Mouse (Mus musculus) embryonic facial prominence, embryonic 12.5 days (tissue): ENCODE measurements around the gene Ttc8. TPM values are rescaled to one million over a fixed set of nuclear protein-coding genes. Genes with fewer than 3 reads are reported as not detected.

Experiments
- ATAC-seq: fragments of 200-750 bp; cut with Nextera tagmentation; 2 replicates; pipeline ENCODE4 v1.8.0; 2017; ENCODE audit not compliant: insufficient number of reproducible peaks, insufficient read depth, low FRiP score, low TSS enrichment
- H3K27ac ChIP-seq: fragments of 300-500 bp; sonication (generic); 2 replicates; pipeline ENCODE4 v1.5.1; 2016; ENCODE audit warnings: mild to moderate bottlenecking
- H3K27me3 ChIP-seq: fragments of 300-500 bp; sonication (generic); 2 replicates; pipeline ENCODE4 v1.6.1; 2016; ENCODE audit warnings: mild to moderate bottlenecking, moderate library complexity
- H3K36me3 ChIP-seq: fragments of 300-500 bp; sonication (generic); 2 replicates; pipeline ENCODE4 v1.6.1; 2016; ENCODE audit warnings: mild to moderate bottlenecking
- H3K4me1 ChIP-seq: fragments of 300-500 bp; sonication (generic); 2 replicates; pipeline ENCODE4 v1.6.1; 2016
- H3K4me2 ChIP-seq: fragments of 300-500 bp; sonication (generic); replicated peaks from 2 replicates; pipeline ENCODE4 v1.6.1; 2016; ENCODE audit warnings: mild to moderate bottlenecking, moderate library complexity
- H3K4me3 ChIP-seq: fragments of 300-500 bp; sonication (generic); 2 replicates; pipeline ENCODE4 v1.5.1; 2016; ENCODE audit warnings: mild to moderate bottlenecking
- H3K9ac ChIP-seq: fragments of 300-500 bp; sonication (generic); 2 replicates; pipeline ENCODE4 v1.6.1; 2016; ENCODE audit warnings: mild to moderate bottlenecking, moderate library complexity
- H3K9me3 ChIP-seq: fragments of 300-500 bp; sonication (generic); 2 replicates; pipeline ENCODE4 v1.6.1; 2016; ENCODE audit warnings: mild to moderate bottlenecking, moderate library complexity
- WGBS: fragments of 180-500 bp; shearing (Covaris S2); methylation state at CpG from one replicate; pipeline ENCODE4 v1.1.7; 2016; 5-methylcytosine and 5-hydroxymethylcytosine counted together
- polyA plus RNA-seq: library from polyadenylated mRNA; unstranded; fragments of >200 nt; fragmentation: Nextera tagmentation; extraction: Ambion mirVana; gene quantifications from 2 replicates; pipeline ENCODE4 v1.2.1, GENCODE M21; 2016

Gene Ttc8
- polyA plus RNA-seq = 36.8 and 39.5 TPM in 2 replicates

DNA sequence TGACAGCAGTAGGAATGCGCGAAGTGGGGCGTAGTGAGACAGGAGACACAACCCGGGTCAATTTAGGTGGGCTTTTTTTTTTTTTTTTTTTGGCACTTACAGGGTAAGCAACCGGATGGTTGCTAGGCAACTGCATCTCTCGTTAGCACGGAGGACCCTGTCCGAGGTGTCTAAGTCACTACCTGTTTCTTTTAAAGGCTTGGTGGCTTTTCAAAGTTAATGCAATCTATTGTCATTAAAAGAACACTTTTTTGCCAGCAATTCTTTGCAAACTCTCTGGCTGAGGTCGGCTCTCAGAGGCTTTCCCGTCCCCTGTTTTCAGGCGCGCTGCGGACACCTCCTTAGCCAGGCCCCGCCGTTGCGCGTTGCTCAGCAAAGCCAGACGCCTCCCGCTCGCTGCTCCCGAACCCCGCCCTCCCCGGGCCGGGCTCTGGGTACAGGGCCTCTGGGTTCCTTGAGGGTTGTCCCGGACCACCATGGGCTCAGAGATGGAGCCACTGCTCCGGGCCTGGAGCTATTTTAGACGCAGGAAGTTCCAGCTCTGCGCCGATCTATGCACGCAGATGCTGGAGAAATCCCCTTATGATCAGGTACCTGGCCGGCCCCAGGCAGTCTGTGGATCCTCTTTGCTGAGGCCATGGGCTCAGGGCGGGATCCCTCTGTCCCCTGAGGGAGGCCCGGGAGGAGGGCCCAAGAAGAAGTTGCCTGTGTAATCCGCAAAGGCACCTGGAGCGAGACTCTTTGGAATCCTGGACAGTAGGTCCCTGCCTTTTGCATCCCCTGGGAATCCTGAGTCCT, at the start of gene Ttc8:
TSS of gene Ttc8 (plus strand) at position 381 of the 798 bp plus-strand sequence.
- Histone ChIP-seq H3K27me3 (no peaks in the 10 kb centered on the region), H3K36me3 (no peaks in the 10 kb centered on the region), H3K27ac (peak within 1 kb of the TSS; percentile 82), H3K4me1 (0 out of 2 replicates have a peak, but pooled peaks cover 6% of the 10 kb centered on the region), H3K9me3 (no peaks in the 10 kb centered on the region), H3K9ac (peak within 1 kb of the TSS; percentile 84), H3K4me2 (peak within 1 kb of the TSS; percentile 76), H3K4me3 (peak within 1 kb of the TSS; percentile 71)
- peak; percentile 96 for ATAC-seq
- WGBS = under 1% methylated on average over 35 of the region's 35 CpGs

DNA sequence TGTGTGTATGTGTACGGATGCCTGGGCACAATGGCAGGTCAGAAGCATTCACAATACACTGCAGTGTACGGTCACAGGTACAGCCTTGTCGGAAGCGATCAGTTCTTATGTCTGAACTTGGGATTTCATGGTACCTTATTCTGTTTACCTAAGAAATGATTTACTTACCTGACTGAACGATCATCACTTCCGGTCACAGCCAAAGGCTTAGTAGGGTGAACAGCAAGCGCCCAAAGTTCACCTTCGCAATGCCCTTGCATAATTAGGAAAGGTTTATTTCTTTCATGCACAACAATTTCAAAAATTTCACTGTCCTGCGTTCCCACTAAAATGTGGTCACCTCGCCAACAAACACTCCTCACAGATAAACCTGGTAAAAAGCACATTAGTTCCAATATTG, 47.5 kb upstream of the Ttc8 start:
- 90% methylated on average over 10 of the region's 10 CpGs for WGBS
- H3K4me3 ChIP-seq = no peak overlapping the region

DNA sequence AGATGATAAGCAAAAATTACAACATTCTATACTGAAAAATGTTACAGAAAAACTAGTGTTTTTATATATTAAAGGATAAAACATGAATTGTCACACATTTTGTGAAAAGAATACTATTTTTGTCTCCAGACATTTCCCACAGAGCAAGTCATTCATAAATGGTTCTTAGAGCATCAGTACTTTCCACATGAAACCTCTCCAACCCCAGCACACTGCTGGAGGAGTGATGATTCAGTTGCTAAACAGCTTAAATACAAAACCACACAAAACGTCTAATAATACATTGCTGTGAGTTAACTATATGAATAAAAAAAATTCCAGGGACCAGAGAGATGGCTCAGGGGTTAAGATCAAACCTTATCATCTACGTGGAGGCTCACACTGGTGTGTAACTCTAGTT, 45.2 kb upstream of the Ttc8 start:
- ATAC-seq = no peak
- 61% methylated on average over 2 of the region's 2 CpGs for WGBS
- Histone ChIP-seq H3K27ac (no peak overlapping the region), H3K9ac (no peak overlapping the region), H3K27me3 (no peaks in the 10 kb centered on the region), H3K9me3 (no peaks in the 10 kb centered on the region), H3K4me2 (no peak overlapping the region), H3K4me3 (no peak overlapping the region), H3K36me3 (no peaks in the 10 kb centered on the region), H3K4me1 (no peaks in the 10 kb centered on the region)

More for the DNA sequence above, 47.5 kb upstream of the Ttc8 start:
- no peaks in the 10 kb centered on the region for H3K36me3 ChIP-seq
- no peak overlapping the region for H3K9ac ChIP-seq
- H3K4me2 ChIP-seq = no peak overlapping the region
- no peaks in the 10 kb centered on the region for H3K4me1 ChIP-seq
- H3K9me3 ChIP-seq = no peaks in the 10 kb centered on the region
- ATAC-seq = no peak
- no peak overlapping the region for H3K27ac ChIP-seq
- H3K27me3 ChIP-seq = no peaks in the 10 kb centered on the region

DNA sequence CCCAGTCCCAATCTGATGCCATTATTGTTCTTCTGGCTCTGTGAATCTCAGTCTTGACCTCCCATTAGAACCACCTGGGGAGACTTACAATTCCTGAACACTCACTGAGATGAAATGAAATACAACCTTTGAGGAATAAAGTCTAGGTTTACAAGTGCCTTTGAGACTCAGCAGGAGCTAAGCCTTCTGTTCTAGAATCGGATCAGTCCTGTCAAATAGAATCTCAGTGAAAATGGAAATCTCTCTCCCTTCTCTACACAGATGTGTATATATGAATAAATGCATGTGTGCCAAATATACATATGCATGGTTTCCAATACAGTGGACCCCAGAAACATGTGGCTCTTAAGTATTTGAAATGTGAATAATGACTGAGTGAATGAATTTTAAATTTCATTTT, 41.7 kb upstream of the Ttc8 start:
- H3K4me2 ChIP-seq = no peak overlapping the region
- H3K4me1 ChIP-seq = no peaks in the 10 kb centered on the region
- no peak overlapping the region for H3K27ac ChIP-seq
- no peak overlapping the region for H3K4me3 ChIP-seq
- H3K36me3 ChIP-seq = no peaks in the 10 kb centered on the region
- ATAC-seq = no peak
- no peaks in the 10 kb centered on the region for H3K9me3 ChIP-seq
- H3K27me3 ChIP-seq = no peaks in the 10 kb centered on the region
- H3K9ac ChIP-seq = no peak overlapping the region
- WGBS = 65% methylated on average over 1 of the region's 1 CpGs

DNA sequence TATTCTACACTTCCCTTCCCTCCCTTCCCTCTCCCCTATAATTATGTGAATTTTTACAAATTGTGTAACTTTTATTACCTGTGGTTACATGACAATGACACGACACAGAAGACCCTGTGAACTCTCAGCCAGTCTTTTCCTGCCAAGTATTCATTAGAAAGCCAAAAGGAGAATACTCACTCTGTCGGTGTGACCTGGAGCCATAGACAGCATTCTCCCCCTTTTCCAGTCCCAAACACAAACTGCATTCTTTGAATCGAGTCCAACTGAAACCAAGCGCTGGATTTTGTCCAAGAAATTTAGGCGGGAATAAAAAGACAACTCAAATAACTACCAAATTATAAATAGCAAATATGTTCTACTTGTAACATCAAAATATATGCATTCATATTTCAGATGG, 38.6 kb upstream of the Ttc8 start:
- Histone ChIP-seq H3K36me3 (no peaks in the 10 kb centered on the region), H3K4me2 (no peak overlapping the region), H3K9me3 (no peaks in the 10 kb centered on the region), H3K27me3 (no peaks in the 10 kb centered on the region), H3K4me1 (no peaks in the 10 kb centered on the region), H3K27ac (no peak overlapping the region), H3K9ac (no peak overlapping the region), H3K4me3 (no peak overlapping the region)
- ATAC-seq = no peak
- 68% methylated on average over 5 of the region's 5 CpGs for WGBS

DNA sequence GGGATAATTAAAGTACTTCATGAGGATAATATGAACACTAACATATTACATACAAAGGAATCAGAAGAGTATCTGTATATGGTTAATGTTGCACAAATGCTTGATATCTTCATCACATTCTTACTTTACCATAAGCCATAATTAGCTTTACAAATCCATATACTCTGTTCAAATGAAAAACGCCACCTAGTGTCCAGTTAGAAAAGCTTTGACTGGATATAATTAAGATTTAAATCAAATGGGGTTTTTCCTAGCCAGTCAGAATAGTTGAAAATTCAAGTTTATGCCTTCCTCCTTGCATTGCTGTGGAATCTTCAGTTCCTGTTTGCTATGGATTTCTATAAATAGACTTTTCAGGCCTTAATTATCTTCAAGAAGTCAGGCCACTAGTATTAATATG, 35.9 kb upstream of the Ttc8 start:
- WGBS = 6% methylated on average over 1 of the region's 1 CpGs
- no peak for ATAC-seq
- Histone ChIP-seq H3K4me1 (no peaks in the 10 kb centered on the region), H3K36me3 (no peaks in the 10 kb centered on the region), H3K27me3 (no peaks in the 10 kb centered on the region), H3K9me3 (no peaks in the 10 kb centered on the region), H3K4me2 (no peak overlapping the region), H3K27ac (no peak overlapping the region), H3K4me3 (no peak overlapping the region), H3K9ac (no peak overlapping the region)

DNA sequence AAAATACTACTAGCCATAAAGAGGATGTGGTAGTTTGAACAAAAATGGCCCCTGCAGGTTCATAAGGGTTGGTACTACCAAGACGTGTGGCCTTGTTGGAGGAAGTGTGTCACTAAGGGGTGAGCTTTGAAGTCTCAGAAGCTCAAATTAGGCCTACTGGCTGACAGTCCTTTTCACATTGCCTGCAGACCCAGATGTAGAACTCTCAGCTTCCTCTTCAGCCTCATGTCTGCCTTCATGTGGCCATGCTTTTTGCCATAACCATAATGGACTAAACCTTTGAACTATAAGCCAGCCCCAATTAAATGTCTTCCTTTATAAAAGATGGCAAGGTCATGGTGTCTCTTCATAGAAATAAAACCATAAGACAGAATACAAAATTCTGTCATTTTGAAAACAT, 23.6 kb upstream of the Ttc8 start:
- no peak overlapping the region for H3K4me2 ChIP-seq
- H3K27ac ChIP-seq = no peak overlapping the region
- peaks cover 5% of the 10 kb centered on the region; the same call in 1 of the 2 replicates for H3K4me1 ChIP-seq
- no peak for ATAC-seq
- no peak overlapping the region for H3K4me3 ChIP-seq
- H3K9me3 ChIP-seq = no peaks in the 10 kb centered on the region
- no peak overlapping the region for H3K9ac ChIP-seq
- peaks cover 10% of the 10 kb centered on the region; the same call in 1 of the 2 replicates for H3K27me3 ChIP-seq
- 65% methylated on average over 1 of the region's 1 CpGs for WGBS
- H3K36me3 ChIP-seq = no peaks in the 10 kb centered on the region

DNA sequence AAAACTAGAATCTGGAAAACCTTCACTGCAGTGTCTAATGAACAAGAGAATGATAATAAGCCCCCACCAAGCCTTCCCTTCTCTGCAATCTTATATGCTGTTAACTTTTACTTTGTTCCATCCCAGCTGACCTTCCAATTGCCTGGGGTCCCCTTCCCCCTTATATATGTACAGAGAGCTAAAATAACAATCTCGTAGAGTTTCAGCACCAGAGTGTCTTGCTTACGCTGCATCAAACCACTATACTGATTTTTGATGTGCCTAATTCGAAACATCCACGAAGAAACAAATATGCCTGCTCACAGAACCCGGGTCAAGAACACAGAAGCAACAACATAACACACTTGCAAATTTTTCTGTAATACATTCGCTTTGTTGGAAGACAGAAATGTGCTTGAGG, 20.7 kb upstream of the Ttc8 start:
- H3K9me3 ChIP-seq = no peaks in the 10 kb centered on the region
- H3K4me2 ChIP-seq = peak overlapping the region; percentile 93
- peaks cover 10% of the 10 kb centered on the region; the same call in 1 of the 2 replicates for H3K27me3 ChIP-seq
- no peak overlapping the region for H3K27ac ChIP-seq
- no peak overlapping the region for H3K4me3 ChIP-seq
- no peak overlapping the region for H3K9ac ChIP-seq
- no peak for ATAC-seq
- WGBS = 42% methylated on average over 6 of the region's 6 CpGs
- no peaks in the 10 kb centered on the region for H3K36me3 ChIP-seq
- H3K4me1 ChIP-seq = peaks cover 5% of the 10 kb centered on the region; the same call in 1 of the 2 replicates

DNA sequence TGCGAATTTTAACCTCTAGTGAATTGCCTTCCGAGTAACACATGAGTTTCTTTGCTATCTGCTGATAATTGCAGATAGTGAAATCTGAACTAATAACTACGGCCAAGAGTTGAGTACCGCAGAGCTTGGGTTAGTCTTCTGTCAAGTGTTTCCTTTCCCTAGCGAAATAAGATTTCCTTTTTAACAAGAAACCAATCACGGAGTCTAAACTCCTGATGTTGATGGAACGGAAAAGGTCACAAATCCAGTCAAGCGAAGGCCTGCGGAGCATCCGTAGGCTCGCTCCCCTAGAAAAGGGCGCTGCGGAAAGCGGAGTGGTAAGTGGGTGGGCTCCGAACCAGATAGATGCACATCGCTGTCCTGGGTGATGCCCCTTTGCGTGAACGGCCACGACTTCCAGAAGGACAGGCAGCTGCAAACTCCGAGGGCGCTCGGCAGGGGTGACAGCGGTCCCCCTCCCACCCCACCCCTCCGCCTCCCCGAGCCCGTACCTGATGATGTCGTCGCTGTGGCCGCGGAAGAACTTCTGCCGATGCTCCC, 20.0 kb upstream of the Ttc8 start:
- no peaks in the 10 kb centered on the region for H3K36me3 ChIP-seq
- peaks cover 10% of the 10 kb centered on the region; the same call in 1 of the 2 replicates for H3K27me3 ChIP-seq
- H3K9ac ChIP-seq = peak overlapping the region; percentile 60; the same call in 1 of the 2 replicates
- 2% methylated on average over 31 of the region's 31 CpGs for WGBS
- H3K4me2 ChIP-seq = peak overlapping the region; percentile 93
- H3K27ac ChIP-seq = no peak overlapping the region
- peak overlapping the region; percentile 78 for H3K4me3 ChIP-seq
- H3K9me3 ChIP-seq = no peaks in the 10 kb centered on the region
- ATAC-seq = no peak; the same call in 1 of the 2 replicates
- peaks cover 5% of the 10 kb centered on the region; the same call in 1 of the 2 replicates for H3K4me1 ChIP-seq

DNA sequence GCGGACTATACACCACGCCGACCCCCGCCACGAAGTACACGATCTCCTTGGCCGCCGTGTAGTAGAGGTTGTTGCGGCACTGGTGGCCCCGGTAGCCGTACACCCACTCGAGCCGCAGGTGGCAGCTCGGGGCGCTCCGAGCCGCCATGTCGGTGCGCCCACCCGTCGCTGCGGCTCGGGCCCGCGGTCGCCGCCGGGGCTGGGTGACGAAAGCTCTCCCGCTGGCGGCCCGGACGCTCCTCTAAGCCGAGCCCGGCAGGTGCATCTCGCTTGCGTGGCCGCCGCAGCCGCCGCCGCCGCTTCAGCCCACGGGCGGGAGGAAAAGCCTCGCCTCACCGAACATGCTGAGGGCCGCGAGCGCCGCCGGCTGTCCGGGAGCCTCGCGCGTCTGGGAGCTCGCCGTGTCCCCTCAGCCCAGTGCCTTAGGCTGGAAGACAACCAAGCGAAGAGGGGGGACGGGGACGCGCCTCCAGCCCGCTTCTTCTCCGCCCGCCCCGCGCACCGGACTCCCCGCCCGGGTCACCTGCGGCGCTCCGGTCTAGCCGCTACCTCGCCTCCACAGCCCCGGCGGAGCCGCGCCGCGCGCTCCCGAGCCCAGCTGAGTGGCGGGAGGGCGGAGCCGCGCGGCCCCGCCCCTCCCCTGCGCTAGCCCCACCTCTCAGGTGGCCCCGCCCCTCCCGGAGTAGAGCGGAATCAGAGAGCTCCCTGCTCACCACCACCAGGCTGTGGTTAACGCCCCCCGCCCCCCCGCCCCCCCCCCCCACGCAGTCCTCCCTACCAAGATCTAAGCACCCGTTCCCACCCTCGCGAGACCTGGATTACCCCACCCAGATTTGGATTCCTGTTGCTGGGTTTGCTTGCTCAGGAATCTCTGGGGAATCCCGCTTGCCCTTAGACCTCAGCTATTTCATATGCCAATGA, 19.2 kb upstream of the Ttc8 start, which contains the start of gene Eml5:
TSS of gene Eml5 (minus strand) at position 604 of the 921 bp plus-strand sequence.
- peak; percentile 86 for ATAC-seq
- Histone ChIP-seq H3K4me1 (peaks cover 5% of the 10 kb centered on the region; the same call in 1 of the 2 replicates), H3K27ac (peak within 1 kb of the TSS; percentile 51; the same call in 1 of the 2 replicates), H3K36me3 (no peaks in the 10 kb centered on the region), H3K27me3 (peaks cover 10% of the 10 kb centered on the region; the same call in 1 of the 2 replicates), H3K4me2 (peak within 1 kb of the TSS; percentile 93), H3K9ac (peak within 1 kb of the TSS; percentile 60), H3K4me3 (peak within 1 kb of the TSS; percentile 78), H3K9me3 (no peaks in the 10 kb centered on the region)
- WGBS = 2% methylated on average over 71 of the region's 101 CpGs

DNA sequence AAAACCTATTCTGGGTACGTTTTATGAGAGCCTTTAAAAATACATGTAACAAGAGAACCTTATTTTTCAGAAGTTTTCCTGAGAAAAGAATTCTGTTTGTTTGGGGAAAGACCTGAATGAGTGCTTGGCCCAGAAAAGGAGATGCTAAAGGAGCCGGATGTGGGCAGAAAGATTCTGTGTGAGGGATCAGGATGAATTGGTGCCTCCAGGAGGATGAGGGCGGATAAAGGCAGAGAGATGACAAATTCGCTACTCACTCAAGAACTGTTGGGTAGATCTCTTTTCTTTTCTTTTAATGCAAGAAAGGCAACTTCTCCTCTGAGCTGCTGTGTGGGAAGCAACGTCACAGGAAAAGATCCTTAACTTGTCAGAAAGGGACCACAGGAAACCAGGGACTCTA, 14.9 kb upstream of the Ttc8 start:
- Histone ChIP-seq H3K27me3 (peaks cover 6% of the 10 kb centered on the region; the same call in 1 of the 2 replicates), H3K36me3 (no peaks in the 10 kb centered on the region), H3K4me3 (no peak overlapping the region), H3K9me3 (no peaks in the 10 kb centered on the region), H3K9ac (no peak overlapping the region), H3K27ac (no peak overlapping the region), H3K4me2 (no peak overlapping the region), H3K4me1 (no peaks in the 10 kb centered on the region)
- no peak for ATAC-seq
- WGBS = 66% methylated on average over 5 of the region's 5 CpGs
